Mouse (Mus musculus) sigmoid colon, adult 10 weeks (tissue): ENCODE results near the gene Krtap16-1. TPM values are rescaled to one million over a fixed set of nuclear protein-coding genes. Genes with fewer than 3 reads are reported as not detected.

Experiments
- polyA plus RNA-seq: library from polyadenylated mRNA; stranded (reverse); fragments of 350-450 nt; fragmentation: Illumina TruSeq; extraction: RNeasy Lipid Tissue Mini Kit (QIAGEN cat#74804); gene quantifications from one replicate; pipeline ENCODE4 v1.2.3, GENCODE M21; 2014; ENCODE audit warnings: low read depth, low replicate concordance

Krtap16-1 gene
- not detected for polyA plus RNA-seq

DNA sequence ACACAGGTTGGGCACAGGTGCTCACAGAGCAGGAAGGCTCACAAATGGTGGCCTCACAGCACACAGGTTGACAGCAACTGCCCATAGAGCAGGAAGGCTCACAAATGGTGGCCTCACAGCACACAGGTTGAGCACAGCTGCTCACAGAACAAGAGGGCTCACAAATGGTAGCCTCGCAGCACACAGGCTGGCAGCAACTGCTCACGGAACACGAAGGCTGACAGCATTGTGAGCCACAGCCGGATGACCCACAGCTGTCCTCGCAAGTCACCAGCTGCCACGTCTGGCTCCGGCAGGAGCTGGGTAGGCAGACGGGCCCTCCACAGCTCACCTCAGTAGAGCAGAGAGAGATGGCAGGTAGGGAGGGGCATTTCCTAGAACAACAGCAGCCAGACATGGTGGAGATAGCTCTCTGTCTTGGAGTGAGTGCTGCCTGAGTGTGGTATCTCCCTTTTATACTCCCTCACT is at the start of gene Krtap16-1:
Krtap16-1 (minus strand) TSS at position 418 of the 468 bp plus-strand sequence.

GRCm38 (mm10) chr11:100029768-100030167 is 43.4 kb upstream of the Krtap16-1 start, which contains the start of gene Krt33b:
Gene Krt33b (minus strand): TSS chr11:100029868.

GRCm38 (mm10) chr11:100016112-100016511 is 29.7 kb upstream of the Krtap16-1 start, which contains the start of gene Krt33a:
Gene Krt33a (minus strand): TSS chr11:100016212.

GRCm38 (mm10) chr11:99993620-99994383 is 7.4 kb upstream of the Krtap16-1 start, which contains the start of gene Krtap17-1:
Gene Krtap17-1 (minus strand): TSS chr11:99993994.

GRCm38 (mm10) chr11:99978953-99979352 is 7.4 kb downstream of the Krtap16-1 start, which contains the start of gene Krtap29-1:
Gene Krtap29-1 (minus strand): TSS chr11:99979053.

GRCm38 (mm10) chr11:99948175-99948574 is 38.2 kb downstream of the Krtap16-1 start, which contains the start of gene Krtap9-5:
Gene Krtap9-5 (plus strand): TSS chr11:99948475.

GRCm38 (mm10) chr11:99935991-99936390 is 50.4 kb downstream of the Krtap16-1 start, which contains the start of gene Krtap31-2:
Gene Krtap31-2 (plus strand): TSS chr11:99936291.

Other genes with a start within 250 kb of the Krtap16-1 start
- not detected for gene Gm11595, start 213.7 kb downstream of the Krtap16-1 start, polyA plus RNA-seq
- gene Krtap4-8, start 205.9 kb downstream of the Krtap16-1 start, polyA plus RNA-seq = not detected
- not detected for gene Krtap4-9, start 201.4 kb downstream of the Krtap16-1 start, polyA plus RNA-seq
- gene Gm11596, start 193.1 kb downstream of the Krtap16-1 start, polyA plus RNA-seq = not detected
- gene Gm11569, start 187.7 kb downstream of the Krtap16-1 start, polyA plus RNA-seq = not detected
- gene Gm11554, start 182.2 kb downstream of the Krtap16-1 start, polyA plus RNA-seq = not detected
- gene Krtap4-13, start 176.7 kb downstream of the Krtap16-1 start, polyA plus RNA-seq = not detected
- not detected for gene Gm11564, start 170.9 kb downstream of the Krtap16-1 start, polyA plus RNA-seq
- not detected for gene 2300003K06Rik, start 148.5 kb downstream of the Krtap16-1 start, polyA plus RNA-seq
- gene Krtap4-16, start 135.0 kb downstream of the Krtap16-1 start, polyA plus RNA-seq = not detected
- gene Gm11568, start 128.7 kb downstream of the Krtap16-1 start, polyA plus RNA-seq = not detected
- not detected for gene Gm11559, start 122.1 kb downstream of the Krtap16-1 start, polyA plus RNA-seq
- not detected for gene Krtap9-1, start 113.2 kb downstream of the Krtap16-1 start, polyA plus RNA-seq
- gene Gm11567, start 107.4 kb downstream of the Krtap16-1 start, polyA plus RNA-seq = not detected
- gene Krtap31-1, start 78.7 kb downstream of the Krtap16-1 start, polyA plus RNA-seq = not detected
- not detected for gene Gm11565, start 71.8 kb downstream of the Krtap16-1 start, polyA plus RNA-seq
- not detected for gene Krtap31-2, start 50.3 kb downstream of the Krtap16-1 start, polyA plus RNA-seq
- gene Krtap9-5, start 38.1 kb downstream of the Krtap16-1 start, polyA plus RNA-seq = not detected
- not detected for gene Krtap29-1, start 7.5 kb downstream of the Krtap16-1 start, polyA plus RNA-seq
- not detected for gene Krtap17-1, start 7.4 kb upstream of the Krtap16-1 start, polyA plus RNA-seq
- gene Krt33a, start 29.6 kb upstream of the Krtap16-1 start, polyA plus RNA-seq = not detected
- not detected for gene Krt33b, start 43.3 kb upstream of the Krtap16-1 start, polyA plus RNA-seq
- gene Krt34, start 55.0 kb upstream of the Krtap16-1 start, polyA plus RNA-seq = not detected
- not detected for gene Krt31, start 64.0 kb upstream of the Krtap16-1 start, polyA plus RNA-seq
- gene Krt32, start 101.6 kb upstream of the Krtap16-1 start, polyA plus RNA-seq = not detected
- gene Krt35, start 109.6 kb upstream of the Krtap16-1 start, polyA plus RNA-seq = not detected
- not detected for gene Krt36, start 119.0 kb upstream of the Krtap16-1 start, polyA plus RNA-seq
- gene Krt13, start 135.0 kb upstream of the Krtap16-1 start, polyA plus RNA-seq = not detected
- not detected for gene Krt15, start 149.3 kb upstream of the Krtap16-1 start, polyA plus RNA-seq
- gene Krt19, start 162.1 kb upstream of the Krtap16-1 start, polyA plus RNA-seq = 104 TPM
- gene Krt9, start 206.6 kb upstream of the Krtap16-1 start, polyA plus RNA-seq = not detected
- gene Krt14, start 221.0 kb upstream of the Krtap16-1 start, polyA plus RNA-seq = not detected